Mouse (Mus musculus) A20 (cell line): Measurements from ENCODE around the gene Shmt2.

Experiments used
- DNase-seq: peaks from one replicate; pipeline ENCODE4 v3.0.0-alpha.2; 2011; ENCODE audit warnings: low read depth, low spot score

Gene Shmt2

DNA sequence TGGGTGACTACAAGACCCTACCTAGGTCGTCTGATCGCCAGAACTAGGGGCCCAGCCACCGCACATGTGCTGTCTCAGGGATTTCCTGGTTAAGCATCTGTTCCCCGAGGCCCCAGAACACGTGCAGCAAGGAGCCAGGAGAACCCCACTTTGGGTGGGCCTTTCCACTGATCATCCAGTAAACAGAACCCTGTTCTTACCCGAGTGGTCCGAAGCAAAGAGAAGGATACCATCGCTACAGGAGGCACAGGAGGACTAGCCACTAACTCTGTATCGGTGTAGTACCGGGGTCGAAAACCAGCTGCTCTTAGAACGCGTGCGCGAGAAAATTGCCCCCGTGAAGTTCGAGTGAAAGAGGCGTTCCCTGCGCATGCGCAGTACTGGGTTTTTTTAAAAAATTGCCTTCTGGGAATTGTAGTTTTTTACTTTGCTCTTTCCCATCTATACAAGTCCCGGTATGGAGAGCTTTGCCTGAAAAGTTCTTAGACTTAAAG, at the start of gene Shmt2:
Gene Shmt2, minus strand, starts transcription at position 357 of the 494 bp plus-strand sequence.
- peak; percentile 93 for DNase-seq

DNA sequence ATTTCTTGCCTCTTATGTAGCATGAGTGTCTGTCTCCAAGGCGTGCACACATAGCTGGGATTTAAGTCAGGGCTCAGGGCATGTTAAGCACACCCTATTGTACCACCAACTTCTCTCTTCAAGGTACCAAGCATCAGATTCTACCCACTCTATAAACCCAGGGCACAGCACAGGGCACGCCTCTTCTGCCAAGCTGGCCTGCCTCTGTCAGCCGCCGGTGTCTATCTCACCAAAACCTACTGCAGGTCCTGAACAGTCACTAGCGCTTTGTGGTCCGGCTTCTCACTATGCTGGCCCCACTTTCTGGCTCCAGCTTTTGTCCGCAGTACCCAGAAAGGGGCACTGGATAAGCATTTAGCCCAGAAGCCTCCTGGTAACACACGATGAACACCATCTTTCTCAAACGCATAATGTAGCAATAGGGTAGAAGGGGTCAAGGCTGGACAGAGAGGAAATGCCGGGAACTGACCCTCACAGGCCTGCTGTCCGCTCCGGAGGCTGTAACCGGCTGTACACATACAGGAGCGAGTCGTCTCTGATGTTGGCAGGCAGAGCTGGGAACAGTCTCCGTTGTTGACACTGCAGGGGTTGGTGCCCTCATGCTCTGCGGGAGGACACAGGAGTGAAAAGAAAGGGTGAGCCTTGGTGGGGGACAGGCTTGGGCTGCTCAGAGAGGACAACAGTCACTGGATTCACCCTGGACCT, 48.8 kb upstream of the Shmt2 start:
- no peak for DNase-seq

DNA sequence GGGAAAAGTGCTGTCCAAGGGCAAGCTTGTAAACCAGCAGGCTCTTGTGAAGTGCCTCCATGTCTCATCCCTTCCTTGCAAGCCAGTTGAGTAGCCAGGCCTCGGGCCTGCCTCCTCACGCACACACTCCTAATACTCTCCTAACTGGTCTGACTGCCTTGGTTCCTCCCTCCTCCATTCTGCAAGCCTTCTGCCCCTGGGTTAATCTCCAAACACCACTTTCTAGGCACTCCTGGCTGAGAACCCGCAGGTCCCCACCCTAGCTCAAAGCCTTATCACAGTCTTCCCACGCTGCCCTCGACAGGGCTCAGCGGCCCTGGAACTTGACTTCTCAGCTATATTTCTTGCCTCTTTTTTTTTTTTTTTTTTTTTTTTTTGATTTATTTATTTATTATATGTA, 48.1 kb upstream of the Shmt2 start:
- no peak for DNase-seq

GRCm38 (mm10) chr10:127569450-127569849, 47.2 kb upstream of the Shmt2 start:
- peak; percentile 81 for DNase-seq

DNA sequence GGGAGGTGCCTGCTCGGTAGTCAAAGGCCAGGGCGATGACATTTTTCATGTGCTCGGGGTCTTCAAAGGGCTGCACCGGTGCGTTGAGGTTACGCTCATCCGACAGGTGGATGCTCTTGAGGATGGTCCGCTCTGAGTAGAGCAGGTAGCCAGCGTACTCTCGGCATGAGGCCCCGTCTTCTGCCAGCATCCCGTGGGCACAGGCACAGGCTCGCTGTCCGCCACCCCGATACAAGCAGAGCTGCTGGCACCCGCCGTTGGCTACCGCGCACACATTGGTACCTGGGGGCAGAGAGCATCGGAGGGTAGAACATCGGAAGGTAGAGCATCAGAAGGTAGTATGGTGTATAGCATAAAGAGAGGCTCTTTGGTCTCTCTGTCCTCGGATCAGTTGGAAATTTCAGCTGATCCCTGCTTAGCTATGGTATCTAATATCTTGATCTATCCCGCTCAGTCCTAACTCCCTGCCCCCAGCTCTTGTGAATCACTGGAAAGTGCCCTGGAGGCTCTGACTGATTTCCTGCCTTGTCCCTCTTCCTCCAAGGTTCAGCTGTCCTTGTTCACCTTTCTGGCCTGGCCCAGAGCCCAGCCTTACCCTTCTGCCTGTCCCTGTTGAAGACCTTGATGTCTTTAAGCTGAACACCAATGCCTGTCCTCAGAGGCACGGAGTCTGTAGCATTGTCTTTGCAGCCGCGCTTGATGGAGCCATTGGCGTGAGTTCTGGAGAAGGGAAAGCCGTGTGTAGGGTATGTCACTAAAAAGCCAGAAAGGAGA, 44.5 kb upstream of the Shmt2 start:
- no peak for DNase-seq

GRCm38 (mm10) chr10:127564301-127564700, 42.1 kb upstream of the Shmt2 start:
- DNase-seq, result no peak

- no peak for DNase-seq
These were observed 41.6 kb upstream of the Shmt2 start for GRCm38 (mm10) chr10:127563840-127564239.

- peak; percentile 23 for DNase-seq
These were observed 38.9 kb upstream of the Shmt2 start for GRCm38 (mm10) chr10:127561145-127561544.

- DNase-seq, result peak; percentile 56
These were observed 35.2 kb upstream of the Shmt2 start for GRCm38 (mm10) chr10:127557397-127557796.

DNA sequence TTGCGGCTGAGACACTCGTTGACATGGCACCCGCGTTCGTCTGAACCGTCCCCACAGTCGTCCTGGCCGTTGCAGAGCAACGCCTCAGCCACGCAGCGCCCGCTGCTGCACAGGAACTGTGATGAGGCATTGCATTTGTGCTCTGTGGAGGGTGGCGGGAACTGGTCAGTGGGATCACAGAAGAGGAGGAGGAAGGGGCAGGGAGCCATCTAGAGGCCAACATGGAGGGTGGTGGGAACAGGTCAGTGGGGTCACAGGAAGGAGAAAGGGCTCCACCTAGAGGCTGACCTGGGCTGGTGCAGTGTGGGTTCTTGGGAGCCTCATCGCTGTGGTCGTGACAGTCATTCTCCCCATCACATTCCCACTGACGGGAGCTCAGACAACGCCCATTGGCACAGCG, 33.5 kb upstream of the Shmt2 start:
- peak; percentile 76 for DNase-seq

DNA sequence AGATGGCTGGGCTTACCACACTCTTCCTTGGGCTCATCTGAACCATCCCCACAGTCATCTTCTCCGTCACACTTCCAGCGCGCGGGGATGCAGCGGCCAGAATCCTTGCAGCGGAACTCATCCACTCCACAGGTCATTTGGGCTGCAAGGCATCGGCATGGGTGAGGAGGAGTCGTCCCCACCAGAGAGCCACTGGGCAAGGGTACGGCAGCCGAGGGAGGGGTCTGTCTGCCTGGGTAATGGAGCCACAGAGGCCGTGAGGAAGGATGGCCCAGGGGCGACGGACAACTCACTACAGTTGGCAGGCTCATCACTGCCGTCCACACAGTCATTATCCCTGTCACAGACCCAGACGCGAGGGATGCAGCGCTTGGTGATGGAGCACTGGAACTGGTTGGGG, 27.6 kb upstream of the Shmt2 start:
- no peak for DNase-seq

DNA sequence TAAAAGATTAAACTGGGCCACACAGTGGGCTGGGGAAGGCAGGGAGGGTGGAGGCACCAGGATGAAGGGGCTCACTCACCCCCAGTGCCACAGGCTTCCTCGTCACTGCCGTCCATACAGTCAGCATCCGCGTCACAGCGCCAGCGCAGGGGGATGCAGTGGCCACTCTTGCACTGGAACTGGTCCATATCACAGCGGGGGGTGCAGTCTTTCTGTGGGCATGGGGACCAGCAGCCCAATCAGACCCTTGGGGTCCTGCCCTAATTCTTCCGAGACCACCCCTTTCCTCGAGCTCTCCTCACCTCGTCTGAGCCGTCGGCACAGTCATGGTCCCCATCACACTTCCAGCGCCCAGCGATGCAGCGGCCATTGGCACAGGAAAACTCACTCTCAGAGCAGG, 26.0 kb upstream of the Shmt2 start:
- no peak for DNase-seq

DNA sequence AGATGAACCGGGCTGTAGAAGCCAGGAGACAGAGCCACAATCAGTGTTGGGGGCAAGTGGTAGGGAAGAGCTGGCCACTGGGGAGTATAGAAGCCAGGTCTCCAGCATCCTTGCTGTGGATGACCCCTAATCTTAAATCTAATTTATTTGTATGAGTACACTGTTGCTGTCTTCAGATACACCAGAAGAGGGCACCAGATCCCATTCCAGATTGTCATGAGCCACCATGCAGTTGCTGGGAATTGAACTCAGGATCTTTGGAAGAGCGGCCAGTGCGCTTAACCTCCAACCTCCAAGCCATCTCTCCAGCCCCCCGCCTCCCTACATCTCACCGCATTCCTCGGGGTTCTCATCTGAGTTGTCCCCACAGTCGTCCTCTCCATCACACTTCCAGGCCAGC, 24.3 kb upstream of the Shmt2 start:
- no peak for DNase-seq

GRCm38 (mm10) chr10:127544375-127544774, 22.1 kb upstream of the Shmt2 start:
- no peak for DNase-seq

DNA sequence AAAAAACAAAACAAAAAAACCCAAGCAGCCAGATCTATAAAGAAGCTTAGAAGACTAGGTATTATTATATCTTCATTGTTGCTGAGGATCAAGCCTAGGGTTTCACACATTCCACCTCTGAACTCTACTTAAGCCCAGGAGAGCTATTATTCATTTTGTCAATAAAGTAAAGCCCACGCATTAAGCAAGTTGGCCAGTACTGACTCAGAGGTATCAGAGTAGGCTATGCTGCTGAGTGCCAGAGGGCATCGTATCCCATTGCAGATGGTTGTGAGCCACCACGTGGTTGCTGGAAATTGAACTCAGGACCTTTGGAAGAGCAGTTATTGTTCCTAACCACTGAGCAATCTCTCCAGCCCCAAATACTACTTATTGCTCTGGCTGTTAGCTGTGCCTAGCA, 21.7 kb upstream of the Shmt2 start:
- no peak for DNase-seq

DNA sequence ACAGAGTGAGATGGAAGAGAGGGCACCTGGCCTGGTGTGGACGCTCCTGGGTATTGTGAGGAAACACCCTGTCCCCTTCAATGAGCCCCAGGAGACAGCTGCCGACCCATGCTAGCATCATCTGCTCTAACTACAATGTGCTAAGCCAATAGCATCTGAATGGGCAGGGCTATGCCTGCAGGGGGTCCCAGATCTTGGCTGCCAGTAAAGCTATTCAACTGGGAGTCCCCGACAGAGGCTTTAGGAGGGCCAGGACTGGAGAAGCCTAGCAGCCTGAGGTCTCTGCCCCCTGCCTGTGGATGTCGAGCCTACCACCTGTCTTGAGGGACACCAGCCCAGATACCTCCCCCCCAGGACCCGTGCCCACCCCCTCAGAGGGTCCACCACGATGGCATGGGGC, 20.5 kb upstream of the Shmt2 start:
- no peak for DNase-seq

DNA sequence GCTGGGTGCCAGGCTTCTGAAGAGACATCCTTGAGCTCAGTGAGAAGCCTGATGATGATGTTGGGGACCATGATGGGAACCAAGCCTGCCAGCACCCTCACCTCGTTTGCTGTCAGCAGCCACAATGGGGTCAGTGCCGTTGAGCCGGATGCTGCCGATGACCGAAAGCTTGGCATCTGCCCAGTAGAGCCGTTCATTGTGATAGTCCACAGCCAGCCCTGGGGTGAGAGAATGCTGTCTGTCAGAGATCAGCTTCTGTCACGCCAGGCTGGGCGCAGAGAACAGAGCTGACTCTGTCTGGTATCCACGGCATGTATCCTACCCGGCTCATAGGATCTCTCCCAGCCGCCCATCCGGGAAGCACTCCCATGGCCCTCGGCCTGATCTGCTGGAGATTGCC, 19.8 kb upstream of the Shmt2 start:
- DNase-seq, result no peak

- DNase-seq, result no peak
These were observed 19.3 kb upstream of the Shmt2 start for GRCm38 (mm10) chr10:127541510-127541909.

- DNase-seq, result peak; percentile 73
These were observed 15.8 kb upstream of the Shmt2 start for GRCm38 (mm10) chr10:127537854-127538583.

- peak; percentile 77 for DNase-seq
These were observed 14.5 kb upstream of the Shmt2 start for GRCm38 (mm10) chr10:127536586-127537314.

- DNase-seq, result no peak
These were observed 12.7 kb upstream of the Shmt2 start for GRCm38 (mm10) chr10:127534929-127535384.
